Mouse (Mus musculus) kidney, adult 2 months (tissue): ENCODE measurements at regions not wholly inside any gene's neighbourhood (a gene's known extent, or its start where the extent isn't known, plus 50 kb on each side); places are given as distances from the start of the nearest gene placed in this dataset.
A peak's percentile ranks its signal among the peaks of the same experiment; 100 is the strongest.

Source experiments
- DNase-seq: peaks from one replicate; pipeline ENCODE4 v3.0.0; 2021
- H3K27ac ChIP-seq: fragments of 200-500 bp; 2 replicates; pipeline ENCODE4 v1.5.1; 2012; ENCODE audit warnings: low read depth, low read length, control low read depth, inconsistent platforms; ENCODE audit not compliant: insufficient read depth
- H3K27me3 ChIP-seq: fragments of 200-500 bp; replicated peaks from 2 replicates; pipeline ENCODE4 v1.6.1; 2012; ENCODE audit warnings: mild to moderate bottlenecking, moderate library complexity, low read length, inconsistent platforms; ENCODE audit not compliant: control insufficient read depth, insufficient read depth
- H3K36me3 ChIP-seq: fragments of 200-500 bp; 2 replicates; pipeline ENCODE4 v1.6.1; 2012; ENCODE audit warnings: mild to moderate bottlenecking, moderate library complexity, low read length, inconsistent platforms; ENCODE audit not compliant: control insufficient read depth, insufficient read depth
- H3K4me1 ChIP-seq: fragments of 200-500 bp; 2 replicates; pipeline ENCODE4 v1.6.1; 2011; ENCODE audit warnings: low read length; ENCODE audit not compliant: control insufficient read depth, insufficient read depth
- H3K4me3 ChIP-seq: fragments of 200-500 bp; 2 replicates; pipeline ENCODE4 v1.5.1; 2011; ENCODE audit warnings: mild to moderate bottlenecking, low read depth, low read length, control low read depth; ENCODE audit not compliant: insufficient read depth
- CTCF ChIP-seq: fragments of 200-500 bp; conservative IDR thresholded peaks from 2 replicates; pipeline ENCODE4 v1.5.1; 2011; ENCODE audit warnings: low read depth, mild to moderate bottlenecking, control low read depth, low read length, moderate library complexity, mixed read lengths; ENCODE audit not compliant: insufficient read depth, insufficient read length
- POLR2A ChIP-seq: fragments of 200-500 bp; IDR thresholded peaks from one replicate; pipeline ENCODE4 v1.6.1; 2011; ENCODE audit warnings: low read depth, low read length, control low read depth
- WGBS: fragments of 180-500 bp; shearing (Covaris S2); methylation state at CpG from one replicate; pipeline ENCODE4 v1.1.7; 2018; 5-methylcytosine and 5-hydroxymethylcytosine counted together

DNA sequence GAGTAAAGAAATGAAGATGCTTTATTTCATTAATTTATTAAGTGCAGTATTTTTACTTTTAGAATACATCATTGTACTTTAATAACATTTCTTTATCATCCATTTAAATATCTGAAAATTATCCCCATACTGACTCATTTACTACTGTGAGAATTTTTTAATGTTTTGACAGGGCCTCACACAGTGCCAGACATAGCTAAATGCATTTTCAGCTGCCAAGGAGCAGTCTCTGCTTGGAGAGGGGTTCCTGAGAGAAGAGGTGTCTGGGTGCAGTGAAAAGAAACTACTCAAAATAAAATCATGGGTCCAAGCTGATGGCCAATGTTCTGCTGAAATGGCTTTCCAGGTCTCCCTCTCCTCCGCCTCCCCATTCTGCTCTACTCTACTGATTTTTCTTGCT, 1116.3 kb upstream of the Ppp6c start:
- Histone ChIP-seq H3K27me3 (no peaks in the 10 kb centered on the region), H3K36me3 (no peaks in the 10 kb centered on the region), H3K27ac (no peak overlapping the region), H3K4me3 (no peak overlapping the region), H3K4me1 (no peaks in the 10 kb centered on the region)
- 84% methylated on average over 1 of the region's 1 CpGs for WGBS
- no peak for DNase-seq
- TF ChIP-seq POLR2A (no peak), CTCF (no peak)

- Histone ChIP-seq H3K27me3 (no peaks in the 10 kb centered on the region), H3K36me3 (no peaks in the 10 kb centered on the region), H3K4me3 (no peak overlapping the region), H3K27ac (no peak overlapping the region), H3K4me1 (no peaks in the 10 kb centered on the region)
- peak; percentile 36 for DNase-seq
- TF ChIP-seq POLR2A = no peak
- TF ChIP-seq CTCF = no peak
These were observed 1106.1 kb upstream of the Ppp6c start for GRCm38 (mm10) chr2:40332294-40332874.

GRCm38 (mm10) chr2:40321506-40321905, 1095.3 kb upstream of the Ppp6c start:
- 60% methylated on average over 2 of the region's 2 CpGs for WGBS
- Histone ChIP-seq H3K4me3 (no peak overlapping the region), H3K36me3 (no peaks in the 10 kb centered on the region), H3K27ac (no peak overlapping the region), H3K4me1 (no peaks in the 10 kb centered on the region), H3K27me3 (no peaks in the 10 kb centered on the region)
- no peak for TF ChIP-seq CTCF
- TF ChIP-seq POLR2A = no peak
- DNase-seq = no peak

DNA sequence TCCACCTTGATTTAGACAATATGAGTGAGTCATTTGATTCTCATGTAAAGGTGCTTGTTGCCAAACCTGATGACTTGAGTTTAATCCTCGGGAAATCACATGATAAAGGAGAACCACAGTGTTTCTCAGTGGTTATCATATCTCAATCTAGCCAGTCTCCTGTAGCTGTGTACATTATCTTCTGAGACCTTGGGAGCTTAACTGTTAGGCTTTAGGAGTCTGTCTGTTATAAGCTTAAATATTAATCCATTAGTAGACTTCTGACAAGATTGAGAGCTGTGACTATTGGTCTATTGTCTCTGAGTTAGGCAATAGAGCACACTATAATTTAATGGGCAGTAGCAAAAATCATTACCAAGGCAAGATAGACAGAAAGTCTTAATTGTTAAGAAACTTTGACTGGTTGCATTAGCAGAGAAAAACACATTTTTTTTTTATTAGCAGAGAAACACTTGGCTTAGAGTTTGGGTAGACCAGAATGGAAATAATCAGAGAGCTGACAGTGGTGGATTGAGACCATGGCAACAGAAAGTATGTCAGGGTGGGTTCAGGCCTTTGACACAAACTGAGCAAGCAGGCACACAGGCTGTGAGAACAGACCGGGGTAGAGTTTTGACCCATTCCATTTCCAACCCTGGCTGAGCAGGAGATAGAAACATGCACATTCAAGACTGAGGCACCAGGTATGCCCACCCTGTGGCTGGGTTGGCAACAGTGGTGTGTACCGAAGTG, 1094.6 kb upstream of the Ppp6c start:
- DNase-seq = no peak
- WGBS = 88% methylated on average over 3 of the region's 3 CpGs
- no peak overlapping the region for H3K27ac ChIP-seq
- no peak for TF ChIP-seq CTCF
- no peak for TF ChIP-seq POLR2A
- H3K27me3 ChIP-seq = no peaks in the 10 kb centered on the region
- no peak overlapping the region for H3K4me3 ChIP-seq
- H3K36me3 ChIP-seq = no peaks in the 10 kb centered on the region
- no peaks in the 10 kb centered on the region for H3K4me1 ChIP-seq
